In the genomic region with DNA sequence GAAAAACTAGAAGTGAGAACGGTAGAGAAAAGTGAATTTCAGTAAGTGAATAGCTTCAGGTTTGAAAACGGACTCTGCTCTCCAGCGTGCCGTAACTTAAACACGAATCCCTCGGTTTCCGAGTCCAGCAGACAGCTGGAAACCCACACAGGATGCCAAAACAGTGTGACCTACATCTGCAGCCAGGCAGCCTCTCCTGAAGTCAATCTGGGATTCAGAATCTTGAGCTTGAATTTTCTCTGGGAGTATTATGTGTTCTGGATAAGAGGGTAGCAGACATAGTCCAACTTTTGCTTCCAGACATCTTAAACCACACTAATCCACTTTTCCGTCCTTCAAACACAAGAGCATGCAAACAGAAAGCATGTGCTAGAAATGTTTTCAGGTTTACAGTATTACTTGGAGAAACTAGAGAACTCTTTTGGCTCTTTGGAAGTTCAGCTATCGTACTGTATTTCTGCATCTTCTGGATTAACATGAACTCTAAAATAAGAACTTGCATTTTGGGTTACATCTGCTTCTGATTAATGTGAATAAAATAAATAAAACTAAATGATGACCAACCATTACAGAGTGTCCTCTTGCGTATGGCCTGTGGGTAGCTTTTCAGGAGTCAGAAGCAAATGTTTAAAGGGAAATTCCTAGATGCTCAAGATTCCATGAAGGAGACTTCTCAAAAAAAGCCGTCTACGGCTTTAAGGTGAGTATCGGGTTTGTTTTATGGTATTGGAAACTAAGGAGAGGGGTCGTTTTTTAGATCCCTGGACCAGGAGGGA, we compare ENCODE assay signal across 16 mouse cellular contexts.
A peak's percentile ranks its signal among the peaks of the same experiment; 100 is the strongest.
DNase-seq lines count a peak whose midpoint lies in the region; ATAC-seq and TF ChIP-seq lines count a peak whose summit lies in the region.
"Had no signal": no experiment of that assay in that cellular context is flagged by ENCODE, and none has a peak within 500 bp of the region (broad histone marks: within the 10 kb centered on the region; RNA-seq: fewer than 3 reads in every experiment).

No protein-coding gene starts in this region.

- 0 out of 2 replicates have a peak overlapping the region, but pooled peaks have one; percentile 21 for H3K27ac ChIP-seq in limb, embryonic 14.5 days (replicated peaks; ENCODE audit: low read depth, low read length)
- H3K27ac ChIP-seq in neural tube, embryonic 15.5 days (replicated peaks): no peak overlapping the region
- H3K27ac ChIP-seq: forebrain, embryonic 10.5 days; macrophage had no signal

- no peak overlapping the region for H3K4me3 ChIP-seq in limb, embryonic 14.5 days (replicated peaks; ENCODE audit: low read length)
- H3K4me3 ChIP-seq in neural tube, embryonic 15.5 days (replicated peaks): no peak overlapping the region
- H3K4me3 ChIP-seq: forebrain, embryonic 10.5 days had no signal

- intact Hi-C loops in heart, postnatal 14 days (cut with DNase I): no loop called here

- H3K9ac ChIP-seq in limb, embryonic 14.5 days (ENCODE audit: low read depth, low read length, severe bottlenecking): no peak overlapping the region
- H3K9ac ChIP-seq in neural tube, embryonic 15.5 days (replicated peaks): no peak overlapping the region

- TF ChIP-seq POLR2A in limb, embryonic 14.5 days (IDR thresholded peaks at IDR 0.05; ENCODE audit: borderline replicate concordance, extremely low read depth, insufficient read depth, insufficient read length): no peak

- peak; percentile 71 for ATAC-seq in limb, embryonic 14.5 days (ENCODE audit: low FRiP score, low read depth)
- ATAC-seq in neural tube, embryonic 15.5 days (ENCODE audit: low FRiP score): no peak

- WGBS in limb, embryonic 14.5 days: 37% methylated on average over 14 of the region's 14 CpGs
- 83% methylated on average over 14 of the region's 14 CpGs for WGBS in neural tube, embryonic 15.5 days

- no peak overlapping the region for H3K4me2 ChIP-seq in limb, embryonic 14.5 days (replicated peaks; ENCODE audit: low read depth, low read length, severe bottlenecking)
- no peak overlapping the region for H3K4me2 ChIP-seq in neural tube, embryonic 15.5 days
- H3K4me2 ChIP-seq: midbrain, embryonic 11.5 days had no signal

- H3K36me3 ChIP-seq in limb, embryonic 14.5 days (ENCODE audit: control insufficient read depth, insufficient read depth, low read length): no peaks in the 10 kb centered on the region
- H3K36me3 ChIP-seq in neural tube, embryonic 15.5 days: no peaks in the 10 kb centered on the region
- H3K36me3 ChIP-seq: forebrain, embryonic 10.5 days had no signal

- no peaks in the 10 kb centered on the region for H3K9me3 ChIP-seq in limb, embryonic 14.5 days (ENCODE audit: control insufficient read depth, low read length)
- H3K9me3 ChIP-seq in neural tube, embryonic 15.5 days (replicated peaks): no peaks in the 10 kb centered on the region
- H3K9me3 ChIP-seq: forebrain, embryonic 10.5 days had no signal

- peak; percentile 9 to 31 for DNase-seq in heart, postnatal 14 days
- DNase-seq in heart, adult 11 months: no peak
- peak; percentile 17 for DNase-seq in NIH3T3 (ENCODE audit: low read depth)
- peak; percentile 9 for DNase-seq in brain, adult 2 months (ENCODE audit: low read depth, low spot score)
- DNase-seq in limb, embryonic 14.5 days (ENCODE audit: low spot score): peak; percentile 73
- no peak for DNase-seq in spleen, postnatal 36 days (ENCODE audit: low spot score in 2 of 2)
- DNase-seq: cerebellum, adult 9-10 months; kidney, adult 18-20 months; kidney, postnatal 36 days; lung, adult 2 months; right cerebral cortex, postnatal 25 days; thymus, adult 18-20 months had no signal

- H3K4me1 ChIP-seq in limb, embryonic 14.5 days (ENCODE audit: control insufficient read depth, insufficient read depth, low read length): peaks cover 8% of the 10 kb centered on the region; the same call in 1 of the 2 replicates
- no peaks in the 10 kb centered on the region for H3K4me1 ChIP-seq in neural tube, embryonic 15.5 days
- H3K4me1 ChIP-seq: forebrain, embryonic 10.5 days had no signal

- no peaks in the 10 kb centered on the region for H3K27me3 ChIP-seq in limb, embryonic 14.5 days (ENCODE audit: control insufficient read depth, insufficient read depth, low read length)
- no peaks in the 10 kb centered on the region for H3K27me3 ChIP-seq in neural tube, embryonic 15.5 days (replicated peaks)

Comparison
In these comparisons a context has a peak if more than half of its experiments do, and no peak if none do; other contexts are left out.
1. DNase-seq: peak in heart, postnatal 14 days (2 of 2), NIH3T3 (single experiment), brain, adult 2 months (single experiment) and limb, embryonic 14.5 days (single experiment); none in heart, adult 11 months (single experiment) and spleen, postnatal 36 days (0 of 2).